Mouse (Mus musculus): ENCODE results near the gene Vmn2r43. TPM values are rescaled to one million over a fixed set of nuclear protein-coding genes. Genes with fewer than 3 reads are reported as not detected.
"Not testable (repeated sequence)": the region's sequence is repeated elsewhere in the genome, so short reads cannot be mapped to it uniquely, and the experiment has no call there.

Vmn2r43 gene
- not detected for total RNA-seq (2021)
- long read RNA-seq, experiment 1: 0 reads
- long read RNA-seq, experiment 2: 0 reads

GRCm38 (mm10) chr7:8260499-8260898, at the start of gene Vmn2r43:
Gene Vmn2r43 (minus strand): TSS chr7:8260599.
- DNase-seq: not testable (repeated sequence)

DNA sequence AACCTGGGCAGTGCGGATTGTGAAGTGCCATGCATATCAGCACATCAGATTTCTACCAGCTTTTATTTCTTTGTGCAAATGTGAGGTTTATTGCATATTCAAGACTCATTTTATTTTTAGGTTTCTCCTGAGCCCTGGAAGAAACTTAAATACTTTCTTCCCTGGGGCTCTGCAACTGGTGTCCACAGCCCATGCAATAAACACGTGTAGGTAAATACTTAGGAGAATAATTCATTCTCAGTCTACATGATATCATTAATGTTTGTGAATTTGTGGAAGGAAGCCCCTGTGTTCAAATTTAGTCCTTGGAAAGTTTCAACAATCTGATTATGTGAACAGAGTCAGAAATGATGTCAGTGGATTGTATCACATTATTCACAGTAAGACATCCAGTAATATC, 60.2 kb downstream of the Vmn2r43 start, which contains the start of gene Vmn2r42:
TSS of gene Vmn2r42 (minus strand) at position 101 of the 400 bp plus-strand sequence.
- not testable (repeated sequence) for DNase-seq

Other genes with a start within 250 kb of the Vmn2r43 start
- gene Vmn2r41, start 98.9 kb downstream of the Vmn2r43 start, total RNA-seq (2021): not detected
- gene Vmn2r42, start 60.3 kb downstream of the Vmn2r43 start, total RNA-seq (2021): not detected
- not detected for gene Vmn2r44, start 122.7 kb upstream of the Vmn2r43 start, total RNA-seq (2021)
- gene Vmn2r45, start 228.5 kb upstream of the Vmn2r43 start, total RNA-seq (2021): not detected

Data from adrenal gland, postnatal 10 days (tissue).